Comparison of ENCODE assay signal across 17 mouse cellular contexts in genomic region chr4:120796687-120797086, GRCm38 (mm10). TPM values are rescaled to one million over a fixed set of nuclear protein-coding genes. Genes with fewer than 3 reads are reported as not detected.
"Had no signal": no experiment of that assay in that cellular context is flagged by ENCODE, and none has a peak within 500 bp of the region (broad histone marks: within the 10 kb centered on the region; RNA-seq: fewer than 3 reads in every experiment).

No protein-coding gene starts in this region.

- H3K4me2 ChIP-seq: kidney, embryonic 15.5 days; limb, embryonic 12.5 days; liver, embryonic 13.5 days; lung, embryonic 15.5 days; midbrain, embryonic 13.5 days; neural tube, embryonic 12.5 days had no signal

- H3K4me1 ChIP-seq: midbrain, embryonic 13.5 days; neural tube, embryonic 12.5 days had no signal

- H3K9ac ChIP-seq: kidney, embryonic 15.5 days; limb, embryonic 12.5 days; liver, embryonic 13.5 days; liver, postnatal 0 days; lung, embryonic 15.5 days; midbrain, embryonic 13.5 days; neural tube, embryonic 12.5 days had no signal

- H3K27ac ChIP-seq: kidney, embryonic 15.5 days; limb, embryonic 12.5 days; liver, embryonic 13.5 days; lung, embryonic 15.5 days; macrophage; midbrain, embryonic 13.5 days; neural tube, embryonic 12.5 days had no signal

- H3K9me3 ChIP-seq: kidney, embryonic 15.5 days; limb, embryonic 12.5 days; liver, embryonic 13.5 days; lung, embryonic 15.5 days; midbrain, embryonic 13.5 days; neural tube, embryonic 12.5 days had no signal

- H3K4me3 ChIP-seq: kidney, embryonic 15.5 days; limb, embryonic 12.5 days; liver, embryonic 13.5 days; lung, embryonic 15.5 days; midbrain, embryonic 13.5 days; neural tube, embryonic 12.5 days had no signal

- DNase-seq: kidney, postnatal 36 days; layer of hippocampus, adult 9-11 months; layer of hippocampus, postnatal 36 days; liver; liver, embryonic 13.5 days; liver, postnatal 0 days; lung, postnatal 14 days; spleen, adult 18-20 months; thymus, adult 18-20 months; thymus, postnatal 14 days had no signal

- H3K36me3 ChIP-seq: liver, embryonic 13.5 days; lung, embryonic 15.5 days; midbrain, embryonic 13.5 days; neural tube, embryonic 12.5 days had no signal

- H3K27me3 ChIP-seq: kidney, embryonic 15.5 days; limb, embryonic 12.5 days; liver, embryonic 13.5 days; lung, embryonic 15.5 days; midbrain, embryonic 13.5 days; neural tube, embryonic 12.5 days had no signal

- ATAC-seq: liver, postnatal 0 days; midbrain, embryonic 13.5 days had no signal

RNA-seq across cellular contexts. Expression of gene Kcnq4, which starts 48.3 kb away (rescaled TPM):
- total RNA-seq: neutrophil, adult 5-6 weeks had no signal
- polyA plus RNA-seq: macrophage had no signal
